Mouse (Mus musculus) lung, postnatal 0 days (tissue): ENCODE data around the gene Tomm40l.

Experiments
- CTCF ChIP-seq: IDR thresholded peaks from 2 replicates; pipeline ENCODE4 v1.5.1; 2016; ENCODE audit warnings: antibody characterized with exemption, mild to moderate bottlenecking
- EP300 ChIP-seq: IDR thresholded peaks from 2 replicates; pipeline ENCODE4 v1.6.1; 2016; ENCODE audit warnings: antibody characterized with exemption, mild to moderate bottlenecking, control low read depth

- TF ChIP-seq EP300, result peak; percentile 77
- peak; percentile 91 for TF ChIP-seq CTCF
Measured at GRCm38 (mm10) chr1:171246709-171247452, 24.6 kb upstream of the Tomm40l start.
